Mouse (Mus musculus): ENCODE results near the gene Ost4. TPM values are rescaled to one million over a fixed set of nuclear protein-coding genes. Genes with fewer than 3 reads are reported as not detected.

Gene Ost4
- polyA plus RNA-seq, 1 experiment from 2014 or later, result 446 TPM

DNA sequence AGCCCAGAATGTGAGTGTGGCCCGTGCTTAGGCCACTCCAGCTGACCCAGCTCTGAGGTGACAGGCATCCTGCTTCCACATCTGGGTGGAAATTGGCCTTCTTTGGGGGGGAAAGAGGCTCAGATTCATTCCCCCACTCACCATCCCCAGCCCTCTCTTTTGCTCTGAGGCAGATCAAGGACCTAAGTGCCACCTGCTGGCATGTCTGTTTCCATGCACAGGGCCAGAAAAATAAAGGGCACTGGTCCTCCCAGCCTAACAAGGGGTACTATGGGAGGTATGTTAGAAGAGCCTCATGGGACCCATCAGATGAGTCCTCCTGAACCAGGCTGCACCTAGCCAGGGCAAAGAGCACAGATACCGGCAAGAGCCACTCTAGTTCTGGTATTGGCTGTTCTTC, 51.5 kb downstream of the Ost4 start:
- no peaks in the 10 kb centered on the region for H3K27me3 ChIP-seq (ENCODE audit: control insufficient read depth, insufficient read depth, low read depth, low read length)
- no peak overlapping the region for H3K4me2 ChIP-seq (ENCODE audit: low read depth, low read length)
- H3K27ac ChIP-seq (ENCODE audit: low read length), result no peak overlapping the region
- H3K4me3 ChIP-seq (ENCODE audit: low read length), result no peak overlapping the region
- H3K9ac ChIP-seq (ENCODE audit: low read length), result no peak overlapping the region
- peaks cover 2% of the 10 kb centered on the region for H3K4me1 ChIP-seq (replicated peaks; ENCODE audit: control insufficient read depth, insufficient read depth, low read length)
- H3K36me3 ChIP-seq (ENCODE audit: control insufficient read depth, insufficient read depth, low read length), result no peaks in the 10 kb centered on the region
- no peak for ATAC-seq (ENCODE audit: low read depth)
- 67% methylated on average over 2 of the region's 2 CpGs for WGBS
- no peaks in the 10 kb centered on the region for H3K9me3 ChIP-seq (ENCODE audit: control insufficient read depth, low read length)

Other genes starting within 250 kb of the Ost4 start
- 280 and 298 TPM in 2 replicates for gene Cenpa, start 241.0 kb downstream of the Ost4 start, polyA plus RNA-seq (2015; fragmentation: Nextera tagmentation; extraction: Ambion mirVana)
- gene Dpysl5, start 196.2 kb downstream of the Ost4 start, polyA plus RNA-seq (2015; fragmentation: Nextera tagmentation; extraction: Ambion mirVana), result 4.7 and 4.8 TPM in 2 replicates
- 22.4 and 25.4 TPM in 2 replicates for gene Mapre3, start 93.1 kb downstream of the Ost4 start, polyA plus RNA-seq (2015; fragmentation: Nextera tagmentation; extraction: Ambion mirVana)
- gene Tmem214, start 39.8 kb downstream of the Ost4 start, polyA plus RNA-seq (2015; fragmentation: Nextera tagmentation; extraction: Ambion mirVana), result 79.8 and 84.4 TPM in 2 replicates
- 20.9 and 21.2 TPM in 2 replicates for gene Agbl5, start 19.1 kb downstream of the Ost4 start, polyA plus RNA-seq (2015; fragmentation: Nextera tagmentation; extraction: Ambion mirVana)
- 212 and 225 TPM in 2 replicates for gene Emilin1, start 5.6 kb upstream of the Ost4 start, polyA plus RNA-seq (2015; fragmentation: Nextera tagmentation; extraction: Ambion mirVana)
- gene Khk, start 13.6 kb upstream of the Ost4 start, polyA plus RNA-seq (2015; fragmentation: Nextera tagmentation; extraction: Ambion mirVana), result 13.2 and 15.0 TPM in 2 replicates
- 2.1 and 3.3 TPM in 2 replicates for gene Cgref1, start 37.8 kb upstream of the Ost4 start, polyA plus RNA-seq (2015; fragmentation: Nextera tagmentation; extraction: Ambion mirVana)
- gene Preb, start 52.6 kb upstream of the Ost4 start, polyA plus RNA-seq (2015; fragmentation: Nextera tagmentation; extraction: Ambion mirVana), result 125 and 129 TPM in 2 replicates
- gene Tcf23, start 60.9 kb upstream of the Ost4 start, polyA plus RNA-seq (2015; fragmentation: Nextera tagmentation; extraction: Ambion mirVana), result 0.21 and 0.40 TPM in 2 replicates
- gene Atraid, start 140.5 kb upstream of the Ost4 start, polyA plus RNA-seq (2015; fragmentation: Nextera tagmentation; extraction: Ambion mirVana), result 170 and 172 TPM in 2 replicates
- 6.1 and 8.2 TPM in 2 replicates for gene Slc5a6, start 141.1 kb upstream of the Ost4 start, polyA plus RNA-seq (2015; fragmentation: Nextera tagmentation; extraction: Ambion mirVana)
- gene Cad, start 147.0 kb upstream of the Ost4 start, polyA plus RNA-seq (2015; fragmentation: Nextera tagmentation; extraction: Ambion mirVana), result 19.8 and 23.7 TPM in 2 replicates
- gene Dnajc5g, start 198.5 kb upstream of the Ost4 start, polyA plus RNA-seq (2015; fragmentation: Nextera tagmentation; extraction: Ambion mirVana), result not detected in 2 replicates
- gene Slc30a3, start 200.4 kb upstream of the Ost4 start, polyA plus RNA-seq (2015; fragmentation: Nextera tagmentation; extraction: Ambion mirVana), result 0.25 and 0.54 TPM in 2 replicates
- 0.65 and 2.3 TPM in 2 replicates for gene Trim54, start 208.9 kb upstream of the Ost4 start, polyA plus RNA-seq (2015; fragmentation: Nextera tagmentation; extraction: Ambion mirVana)
- gene Ucn, start 231.0 kb upstream of the Ost4 start, polyA plus RNA-seq (2015; fragmentation: Nextera tagmentation; extraction: Ambion mirVana), result not detected in 2 replicates
- 59.0 and 61.3 TPM in 2 replicates for gene Mpv17, start 246.5 kb upstream of the Ost4 start, polyA plus RNA-seq (2015; fragmentation: Nextera tagmentation; extraction: Ambion mirVana)

Data from lung, embryonic 16.5 days (tissue).